Mouse (Mus musculus) granulocyte monocyte progenitor cell, adult 5-6 weeks (primary cell): ENCODE measurements around the gene P4hb. TPM values are rescaled to one million over a fixed set of nuclear protein-coding genes. Genes with fewer than 3 reads are reported as not detected.
A peak's percentile ranks its signal among the peaks of the same experiment; 100 is the strongest.
"Not testable (repeated sequence)": the region's sequence is repeated elsewhere in the genome, so short reads cannot be mapped to it uniquely, and the experiment has no call there.

Experiments used
- ATAC-seq: replicated peaks from 2 replicates; pipeline ENCODE4 v1.8.0; 2016; ENCODE audit warnings: mild to moderate bottlenecking, moderate TSS enrichment, inconsistent platforms; ENCODE audit not compliant: poor library complexity, severe bottlenecking
- total RNA-seq, 2 experiments: library from RNA; stranded (forward) in 1 of 2; stranded (reverse) in 1 of 2; fragments of 200-712, 200-1000 nt in 1 of 2; fragments of >200 nt in 1 of 2; fragmentation: Nextera tagmentation in 1 of 2; gene quantifications; 2 replicates each; pipeline ENCODE4 v1.2.3; 2014 to 2017

P4hb gene
- total RNA-seq, 2 experiments from 2014 or later: 921 to 1,702 TPM

- ATAC-seq: no peak
Measured at GRCm38 (mm10) chr11:120575046-120575445, 2.0 kb upstream of the P4hb start.

- no peak for ATAC-seq
Measured at GRCm38 (mm10) chr11:120574278-120574600, 1.2 kb upstream of the P4hb start.

- no peak for ATAC-seq
Measured at GRCm38 (mm10) chr11:120573585-120574277, 678 bp upstream of the P4hb start.

GRCm38 (mm10) chr11:120572417-120572751 lies 669 bp downstream of the P4hb start:
- no peak for ATAC-seq

- ATAC-seq: no peak
Measured at GRCm38 (mm10) chr11:120571754-120572416, 1.2 kb downstream of the P4hb start.

GRCm38 (mm10) chr11:120571122-120571521 lies 1.9 kb downstream of the P4hb start:
- ATAC-seq: peak; percentile 36

- no peak for ATAC-seq
Measured at GRCm38 (mm10) chr11:120568324-120568723, 4.7 kb downstream of the P4hb start.

- ATAC-seq: no peak
Measured at GRCm38 (mm10) chr11:120565114-120565513, 7.9 kb downstream of the P4hb start.

- no peak for ATAC-seq
Measured at GRCm38 (mm10) chr11:120562949-120563348, 10.1 kb downstream of the P4hb start.

GRCm38 (mm10) chr11:120560952-120561728 lies 11.9 kb downstream of the P4hb start:
- ATAC-seq: no peak

GRCm38 (mm10) chr11:120558843-120559242 lies 14.2 kb downstream of the P4hb start:
- ATAC-seq: not testable (repeated sequence)

- no peak for ATAC-seq
Measured at GRCm38 (mm10) chr11:120555260-120555659, 17.8 kb downstream of the P4hb start.

GRCm38 (mm10) chr11:120554834-120555233 lies 18.2 kb downstream of the P4hb start:
- ATAC-seq: peak; percentile 16; the same call in 1 of the 2 replicates

GRCm38 (mm10) chr11:120552736-120553135 lies 20.3 kb downstream of the P4hb start:
- no peak for ATAC-seq

GRCm38 (mm10) chr11:120550810-120551440 lies 22.1 kb downstream of the P4hb start, which contains the start of gene Ppp1r27:
Gene Ppp1r27, minus strand, starts transcription at chr11:120551132.
- no peak for ATAC-seq

GRCm38 (mm10) chr11:120549986-120550809 lies 22.9 kb downstream of the P4hb start:
- no peak for ATAC-seq

- peak; percentile 76 for ATAC-seq
Measured at GRCm38 (mm10) chr11:120549168-120549945, 23.7 kb downstream of the P4hb start, which contains the start of gene Mcrip1. Gene Mcrip1, minus strand, starts transcription at chr11:120549727.

GRCm38 (mm10) chr11:120548786-120549167 lies 24.3 kb downstream of the P4hb start:
- no peak for ATAC-seq

- no peak for ATAC-seq
Measured at GRCm38 (mm10) chr11:120548214-120548613, 24.8 kb downstream of the P4hb start.
